Mouse (Mus musculus): ENCODE data around the gene Kifc3. TPM values are rescaled to one million over a fixed set of nuclear protein-coding genes. Genes with fewer than 3 reads are reported as not detected.

Kifc3 gene
- polyA plus RNA-seq, 1 experiment, result 2.7 TPM

DNA sequence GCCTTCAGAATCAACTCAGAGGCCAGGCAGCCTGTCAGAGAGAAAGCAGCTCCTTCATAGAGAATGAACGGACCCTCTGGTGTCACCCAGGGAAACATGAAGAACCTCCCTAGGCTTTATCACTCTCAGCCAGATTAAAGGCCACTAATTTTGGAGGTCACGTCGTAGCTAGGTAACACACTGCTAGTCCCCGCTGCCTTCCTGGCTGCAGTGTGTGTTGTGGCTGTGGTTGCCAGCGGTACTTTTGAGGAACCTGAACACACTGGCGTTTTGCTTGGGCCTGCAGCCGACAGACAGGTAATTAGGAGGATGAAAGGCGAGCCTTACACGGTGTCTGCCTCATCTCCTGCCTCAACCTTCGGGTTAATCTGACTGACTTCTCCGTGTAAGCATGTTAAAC, 6.9 kb downstream of the Kifc3 start:
- Histone ChIP-seq H3K27ac (ENCODE audit: control insufficient read depth, insufficient read depth, low read depth, low read length, poor library complexity) (no peak overlapping the region), H3K4me1 (ENCODE audit: control insufficient read depth, insufficient read depth, low read length) (no peaks in the 10 kb centered on the region), H3K4me3 (replicated peaks; ENCODE audit: control insufficient read depth, low read depth, low read length) (no peak overlapping the region)
- no peak for TF ChIP-seq CTCF (IDR thresholded peaks at IDR 0.05; ENCODE audit: control insufficient read depth, insufficient read depth, low read length)
- TF ChIP-seq POLR2A (IDR thresholded peaks at IDR 0.05; ENCODE audit: borderline replicate concordance, control insufficient read depth, low read depth, low read length), result no peak
- WGBS, result 45% methylated on average over 11 of the region's 11 CpGs

DNA sequence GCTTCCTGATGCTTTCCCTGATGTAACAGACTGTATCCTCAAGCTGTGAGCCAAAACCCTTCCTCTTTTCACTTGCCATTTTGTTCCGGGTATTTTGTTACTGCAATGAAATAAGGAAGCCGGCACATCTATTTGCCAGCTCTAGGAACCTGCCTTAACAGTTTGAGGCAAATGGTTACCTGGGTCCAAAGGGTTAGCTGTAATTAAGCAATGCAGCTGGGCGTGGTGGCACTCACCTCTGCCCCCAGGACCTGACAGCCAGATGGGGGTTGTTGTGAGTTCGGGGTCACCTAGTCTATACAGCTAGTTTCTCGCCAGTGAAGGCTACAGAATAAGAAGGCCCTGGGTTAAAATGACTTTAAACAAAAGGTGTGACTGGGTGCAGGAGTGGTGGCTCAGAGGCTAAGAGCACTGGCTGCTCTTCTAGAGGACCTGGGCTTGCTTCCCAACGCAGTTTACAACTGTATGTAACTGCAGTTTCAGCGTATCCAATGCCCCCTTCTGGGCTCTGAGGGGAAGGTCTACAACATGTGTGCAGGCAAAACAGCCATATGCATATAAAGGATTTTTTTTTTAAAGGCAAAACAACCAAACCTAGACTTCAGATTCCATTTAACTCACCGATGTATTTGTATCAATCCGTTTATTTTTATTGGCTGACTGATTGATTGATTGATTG, 11.0 kb downstream of the Kifc3 start:
- no peaks in the 10 kb centered on the region for H3K4me1 ChIP-seq (ENCODE audit: control insufficient read depth, insufficient read depth, low read length)
- WGBS, result 82% methylated on average over 9 of the region's 9 CpGs
- no peak overlapping the region for H3K27ac ChIP-seq (ENCODE audit: control insufficient read depth, insufficient read depth, low read depth, low read length, poor library complexity)
- TF ChIP-seq CTCF (IDR thresholded peaks at IDR 0.05; ENCODE audit: control insufficient read depth, insufficient read depth, low read length) (no peak), POLR2A (IDR thresholded peaks at IDR 0.05; ENCODE audit: borderline replicate concordance, control insufficient read depth, low read depth, low read length) (no peak)
- no peak overlapping the region for H3K4me3 ChIP-seq (replicated peaks; ENCODE audit: control insufficient read depth, low read depth, low read length)

DNA sequence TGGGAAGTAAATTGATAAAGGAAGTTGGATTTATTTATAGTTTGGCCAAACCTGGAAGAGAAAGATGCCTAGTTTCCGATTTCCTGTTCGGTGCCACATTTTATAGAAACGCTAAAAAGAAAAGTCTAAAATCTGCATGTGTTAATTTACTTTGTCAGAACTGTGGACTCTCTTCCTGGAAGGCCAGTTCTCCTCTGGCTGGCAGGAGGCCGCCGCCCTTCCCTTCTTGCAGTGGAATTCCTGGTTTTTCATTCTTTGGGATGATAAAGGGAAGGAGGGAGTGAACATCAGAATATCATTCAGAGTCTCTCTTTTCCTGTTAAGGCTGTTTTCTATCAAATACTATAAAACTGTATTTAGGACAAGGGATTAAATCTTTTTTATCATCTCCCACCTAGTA, 15.0 kb downstream of the Kifc3 start:
- Histone ChIP-seq H3K27ac (ENCODE audit: control insufficient read depth, insufficient read depth, low read depth, low read length, poor library complexity) (no peak overlapping the region), H3K4me3 (replicated peaks; ENCODE audit: control insufficient read depth, low read depth, low read length) (no peak overlapping the region), H3K4me1 (ENCODE audit: control insufficient read depth, insufficient read depth, low read length) (no peaks in the 10 kb centered on the region)
- 75% methylated on average over 5 of the region's 5 CpGs for WGBS
- TF ChIP-seq CTCF (IDR thresholded peaks at IDR 0.05; ENCODE audit: control insufficient read depth, insufficient read depth, low read length) (no peak), POLR2A (IDR thresholded peaks at IDR 0.05; ENCODE audit: borderline replicate concordance, control insufficient read depth, low read depth, low read length) (no peak)

DNA sequence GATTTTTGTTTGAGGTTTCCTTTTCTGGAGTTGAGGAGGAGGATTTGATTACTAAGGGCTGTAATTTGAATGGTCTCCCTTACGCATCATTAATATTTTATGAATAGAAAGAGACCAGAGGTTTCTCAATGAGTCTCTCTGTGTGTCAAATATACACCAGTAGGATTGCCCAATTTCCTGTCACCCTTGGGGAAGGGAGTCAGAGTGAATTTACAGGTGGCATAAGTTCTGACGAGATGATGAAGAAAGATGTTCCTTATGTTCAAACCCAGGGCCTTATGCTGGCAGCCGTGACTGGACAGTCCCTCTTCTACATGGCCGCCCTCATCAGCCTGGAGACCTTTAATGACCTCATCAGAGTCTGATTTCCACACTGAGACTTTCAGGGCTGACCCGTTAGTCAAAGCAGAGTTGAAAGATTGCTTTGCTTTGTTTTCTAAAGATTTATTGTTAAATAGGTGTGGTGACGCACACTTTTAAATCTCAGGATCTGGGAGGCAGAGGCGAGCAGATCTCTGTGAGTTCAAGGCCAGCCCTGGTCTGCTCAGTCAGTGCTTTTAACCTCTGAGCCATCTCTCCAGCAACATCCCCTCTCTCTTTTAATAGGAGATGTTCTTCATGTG, 16.6 kb downstream of the Kifc3 start:
- no peak for TF ChIP-seq CTCF (IDR thresholded peaks at IDR 0.05; ENCODE audit: control insufficient read depth, insufficient read depth, low read length)
- no peak for TF ChIP-seq POLR2A (IDR thresholded peaks at IDR 0.05; ENCODE audit: borderline replicate concordance, control insufficient read depth, low read depth, low read length)
- WGBS, result 60% methylated on average over 7 of the region's 7 CpGs
- H3K27ac ChIP-seq (ENCODE audit: control insufficient read depth, insufficient read depth, low read depth, low read length, poor library complexity), result no peak overlapping the region

DNA sequence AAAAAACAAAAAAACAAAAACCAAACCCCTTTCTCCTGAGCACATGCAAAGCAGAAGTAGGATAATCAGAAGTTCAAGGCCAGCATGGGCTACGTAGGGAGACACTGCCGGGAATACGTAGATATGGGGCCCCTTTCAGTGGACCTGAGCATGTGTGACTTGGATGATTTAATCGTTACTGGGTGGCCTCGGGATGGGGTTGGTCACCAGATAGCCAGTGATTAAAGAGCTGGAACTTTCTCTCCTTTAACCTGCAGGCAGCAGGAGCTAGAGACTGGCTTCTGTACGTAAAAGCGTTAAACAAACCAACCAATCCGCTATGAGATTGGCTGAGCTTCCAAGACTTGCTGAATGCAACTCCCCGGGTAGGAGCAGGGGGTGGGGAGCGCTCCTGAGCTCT, 17.5 kb downstream of the Kifc3 start:
- Histone ChIP-seq H3K27ac (ENCODE audit: control insufficient read depth, insufficient read depth, low read depth, low read length, poor library complexity) (no peak overlapping the region), H3K4me3 (replicated peaks; ENCODE audit: control insufficient read depth, low read depth, low read length) (no peak overlapping the region), H3K4me1 (ENCODE audit: control insufficient read depth, insufficient read depth, low read length) (no peaks in the 10 kb centered on the region)
- WGBS, result 70% methylated on average over 10 of the region's 10 CpGs
- TF ChIP-seq POLR2A (IDR thresholded peaks at IDR 0.05; ENCODE audit: borderline replicate concordance, control insufficient read depth, low read depth, low read length) (no peak), CTCF (IDR thresholded peaks at IDR 0.05; ENCODE audit: control insufficient read depth, insufficient read depth, low read length) (no peak)

More for the DNA sequence above, 16.6 kb downstream of the Kifc3 start:
- Histone ChIP-seq H3K4me1 (ENCODE audit: control insufficient read depth, insufficient read depth, low read length) (no peaks in the 10 kb centered on the region), H3K4me3 (replicated peaks; ENCODE audit: control insufficient read depth, low read depth, low read length) (no peak overlapping the region)

DNA sequence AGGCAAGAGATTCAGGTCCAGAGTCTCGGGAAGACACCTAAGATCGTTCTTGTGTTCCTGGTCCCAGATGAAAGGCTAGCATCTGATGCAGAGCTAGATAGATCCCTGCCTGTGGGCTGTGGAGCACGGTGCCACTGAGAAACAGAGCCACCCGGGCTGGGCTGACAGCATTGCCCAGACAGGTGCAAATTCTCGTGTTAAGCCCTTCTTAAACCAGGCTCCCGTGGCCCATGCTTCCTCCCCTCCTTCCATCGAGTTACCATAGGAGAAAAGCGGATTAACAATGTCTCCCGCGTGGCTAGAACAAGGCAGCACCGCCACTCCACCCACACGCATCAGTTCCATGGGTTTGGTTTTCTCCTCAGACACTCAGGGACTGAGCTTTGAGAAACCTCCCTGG, 18.4 kb downstream of the Kifc3 start:
- 71% methylated on average over 12 of the region's 12 CpGs for WGBS
- H3K4me3 ChIP-seq (replicated peaks; ENCODE audit: control insufficient read depth, low read depth, low read length), result no peak overlapping the region
- TF ChIP-seq CTCF (IDR thresholded peaks at IDR 0.05; ENCODE audit: control insufficient read depth, insufficient read depth, low read length) (no peak), POLR2A (IDR thresholded peaks at IDR 0.05; ENCODE audit: borderline replicate concordance, control insufficient read depth, low read depth, low read length) (no peak)

DNA sequence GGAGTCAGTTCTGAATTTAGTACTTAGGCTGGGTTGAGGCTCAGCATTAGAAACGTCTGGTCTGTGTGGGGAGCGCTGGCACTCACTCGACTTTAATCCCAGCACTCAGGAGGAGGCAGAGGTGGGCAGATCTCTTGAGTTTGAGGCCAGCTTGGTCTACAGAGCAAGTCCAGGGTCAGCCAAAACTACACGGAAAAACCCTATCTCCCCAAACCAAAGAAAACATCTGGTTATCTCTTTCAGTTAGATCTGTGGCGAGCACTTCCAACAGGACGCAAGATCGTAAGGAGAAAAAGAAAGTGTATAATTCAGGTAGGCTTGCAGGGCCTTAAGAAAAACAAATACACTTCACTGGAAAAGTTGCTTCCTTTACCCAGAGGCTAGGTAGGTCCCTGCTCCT, 20.8 kb downstream of the Kifc3 start:
- H3K4me1 ChIP-seq (ENCODE audit: control insufficient read depth, insufficient read depth, low read length), result no peaks in the 10 kb centered on the region
- TF ChIP-seq POLR2A (IDR thresholded peaks at IDR 0.05; ENCODE audit: borderline replicate concordance, control insufficient read depth, low read depth, low read length) (no peak), CTCF (IDR thresholded peaks at IDR 0.05; ENCODE audit: control insufficient read depth, insufficient read depth, low read length) (no peak)
- H3K27ac ChIP-seq (ENCODE audit: control insufficient read depth, insufficient read depth, low read depth, low read length, poor library complexity), result no peak overlapping the region
- WGBS, result 47% methylated on average over 7 of the region's 7 CpGs
- H3K4me3 ChIP-seq (replicated peaks; ENCODE audit: control insufficient read depth, low read depth, low read length), result no peak overlapping the region

More for the DNA sequence above, 18.4 kb downstream of the Kifc3 start:
- Histone ChIP-seq H3K27ac (ENCODE audit: control insufficient read depth, insufficient read depth, low read depth, low read length, poor library complexity) (no peak overlapping the region), H3K4me1 (ENCODE audit: control insufficient read depth, insufficient read depth, low read length) (no peaks in the 10 kb centered on the region)

DNA sequence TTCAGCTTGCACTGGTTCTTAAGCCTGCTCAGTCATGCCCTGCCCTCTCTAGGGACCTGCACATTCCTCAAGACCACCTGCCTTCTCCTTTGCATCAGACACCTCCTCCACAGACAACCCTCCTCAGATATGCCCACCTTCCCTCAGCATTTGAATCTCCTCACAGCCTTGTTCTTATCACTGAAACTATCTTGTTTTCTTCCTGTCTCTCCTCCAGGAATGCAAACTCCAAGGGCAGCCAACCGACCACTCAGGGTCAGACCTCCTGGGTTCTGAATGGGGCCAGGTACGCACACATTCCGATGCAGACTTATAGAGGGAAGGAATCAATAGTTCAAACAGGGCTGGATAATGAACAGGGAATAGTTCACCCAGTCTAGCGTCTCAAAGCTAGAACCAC, 24.4 kb downstream of the Kifc3 start:
- no peaks in the 10 kb centered on the region for H3K4me1 ChIP-seq (ENCODE audit: control insufficient read depth, insufficient read depth, low read length)
- no peak overlapping the region for H3K27ac ChIP-seq (ENCODE audit: control insufficient read depth, insufficient read depth, low read depth, low read length, poor library complexity)
- no peak for TF ChIP-seq POLR2A (IDR thresholded peaks at IDR 0.05; ENCODE audit: borderline replicate concordance, control insufficient read depth, low read depth, low read length)
- TF ChIP-seq CTCF (IDR thresholded peaks at IDR 0.05; ENCODE audit: control insufficient read depth, insufficient read depth, low read length), result no peak
- 77% methylated on average over 4 of the region's 4 CpGs for WGBS
- H3K4me3 ChIP-seq (replicated peaks; ENCODE audit: control insufficient read depth, low read depth, low read length), result no peak overlapping the region
